Mouse (Mus musculus) cerebellum, adult (tissue): Measurements from ENCODE around the gene Ccdc60.

Experiments
- ATAC-seq: cut with Nextera tagmentation; 2 replicates; pipeline ENCODE4 v1.9.2; 2017; ENCODE audit warnings: mild to moderate bottlenecking, moderate library complexity, mixed read lengths; ENCODE audit not compliant: insufficient number of reproducible peaks, low FRiP score, low TSS enrichment

The Ccdc60 gene

DNA sequence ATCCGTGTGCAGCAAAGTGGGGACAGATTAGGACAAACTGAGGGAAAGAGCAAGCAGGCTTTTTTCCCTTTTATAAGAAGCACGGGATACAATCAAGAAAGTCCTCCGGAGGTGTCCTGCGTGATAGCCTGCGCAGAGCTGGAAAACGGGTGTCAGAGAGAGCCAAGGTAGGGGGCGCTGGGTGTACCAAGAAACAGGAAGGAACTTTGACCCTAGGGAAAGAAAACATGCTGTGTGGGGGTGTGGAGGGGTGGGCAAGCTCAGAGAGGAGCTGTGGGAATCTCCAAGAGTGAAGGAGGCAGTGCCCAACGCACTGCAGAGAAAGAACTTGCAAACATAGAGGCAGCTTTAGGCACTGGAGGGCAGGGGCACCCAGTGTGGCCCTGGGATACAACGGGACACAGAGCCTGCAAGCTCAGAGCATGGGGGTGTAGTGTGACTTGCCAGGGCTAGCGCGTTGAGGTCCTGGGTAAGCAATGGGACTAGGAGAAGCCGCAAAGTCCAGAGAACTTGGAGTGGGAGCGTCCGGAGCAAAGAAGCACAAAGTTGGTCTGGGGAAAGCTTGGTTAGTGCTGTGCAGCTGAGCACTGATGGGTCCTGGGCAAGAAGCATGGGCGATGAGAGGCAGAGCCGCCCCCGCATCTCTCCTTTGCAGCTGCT, 206.4 kb downstream of the Ccdc60 start:
- no peak for ATAC-seq

DNA sequence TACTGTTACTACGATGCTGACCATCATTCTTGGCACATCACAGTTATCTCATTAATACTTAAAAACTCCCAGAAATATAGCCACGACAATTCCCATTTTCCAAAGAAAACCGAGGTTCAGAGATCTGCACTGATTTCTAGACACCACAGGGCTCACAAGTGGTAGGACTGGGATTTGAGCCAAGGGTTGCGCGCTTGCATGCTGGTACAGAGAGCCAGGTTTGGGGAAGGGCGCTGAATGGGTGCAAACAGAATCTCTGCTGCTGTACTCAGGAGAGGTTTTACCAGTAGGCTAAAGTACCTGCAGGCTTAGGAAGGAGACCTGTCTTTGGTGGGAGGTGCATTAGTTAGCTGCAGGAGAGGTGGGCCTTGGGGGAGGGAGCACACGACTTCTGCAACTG, 207.2 kb downstream of the Ccdc60 start:
- no peak for ATAC-seq

DNA sequence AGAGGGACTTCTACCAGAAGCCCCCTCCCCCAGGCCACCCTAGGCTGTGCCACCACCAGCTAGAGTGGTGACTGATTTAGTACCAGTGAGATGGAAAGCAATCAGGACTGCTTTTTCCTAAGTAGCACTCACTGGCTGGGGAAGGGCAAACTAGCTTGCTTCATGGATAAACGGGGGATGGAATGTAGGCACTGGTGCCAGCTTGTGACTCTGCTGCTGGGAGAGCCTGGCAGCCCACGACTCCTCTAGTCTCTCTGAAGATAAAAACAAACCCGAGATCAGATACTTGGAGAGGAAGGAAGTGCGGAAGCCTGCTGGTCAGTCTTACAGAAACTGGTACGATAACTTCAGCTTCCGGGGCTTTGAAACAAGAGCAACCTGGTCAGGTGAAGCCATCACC, 208.0 kb downstream of the Ccdc60 start:
- no peak for ATAC-seq
